Mouse (Mus musculus) kidney, embryonic 14.5 days (tissue): Measurements from ENCODE around the gene Cnnm2. TPM values are rescaled to one million over a fixed set of nuclear protein-coding genes. Genes with fewer than 3 reads are reported as not detected.

Experiments used
- polyA plus RNA-seq: library from polyadenylated mRNA; unstranded; fragments of >200 nt; fragmentation: Nextera tagmentation; extraction: Ambion mirVana; gene quantifications from 2 replicates; pipeline ENCODE4 v1.2.1, GENCODE M21; 2014

Gene Cnnm2
- polyA plus RNA-seq, 1 experiment from 2014 or later, result 6.8 TPM

Other genes with a start within 250 kb of the Cnnm2 start
- 98.3 and 182 TPM in 2 replicates for gene Arl3, start 188.4 kb upstream of the Cnnm2 start, polyA plus RNA-seq
- 18.1 and 25.1 TPM in 2 replicates for gene Sfxn2, start 188.2 kb upstream of the Cnnm2 start, polyA plus RNA-seq
- 26.2 and 46.1 TPM in 2 replicates for gene Wbp1l, start 162.5 kb upstream of the Cnnm2 start, polyA plus RNA-seq
- not detected in 2 replicates for gene Cyp17a1, start 88.4 kb upstream of the Cnnm2 start, polyA plus RNA-seq
- gene Borcs7, start 71.7 kb upstream of the Cnnm2 start, polyA plus RNA-seq, result 19.9 and 20.1 TPM in 2 replicates
- 32.1 and 39.0 TPM in 2 replicates for gene As3mt, start 54.1 kb upstream of the Cnnm2 start, polyA plus RNA-seq